Mouse (Mus musculus): Measurements from ENCODE around the gene 1110008L16Rik. TPM values are rescaled to one million over a fixed set of nuclear protein-coding genes. Genes with fewer than 3 reads are reported as not detected.
A peak's percentile ranks its signal among the peaks of the same experiment; 100 is the strongest.

The 1110008L16Rik gene
- polyA plus RNA-seq, 1 experiment from 2014 or later, result 8.9 TPM

- no peaks in the 10 kb centered on the region for H3K27me3 ChIP-seq
- H3K4me3 ChIP-seq (replicated peaks), result no peak overlapping the region
- no peak for DNase-seq
- WGBS (ENCODE audit: insufficient replicate concordance), result 83% methylated on average over 4 of the region's 4 CpGs
- no peak for ATAC-seq (ENCODE audit: low read depth)
- H3K36me3 ChIP-seq, result no peaks in the 10 kb centered on the region
- H3K9ac ChIP-seq, result no peak overlapping the region
- H3K9me3 ChIP-seq (replicated peaks), result no peaks in the 10 kb centered on the region
- H3K4me2 ChIP-seq, result no peak overlapping the region
- peaks cover 24% of the 10 kb centered on the region for H3K4me1 ChIP-seq (replicated peaks)
- H3K27ac ChIP-seq, result no peak overlapping the region
Measured at GRCm38 (mm10) chr12:55396536-55396935, 97.2 kb downstream of the 1110008L16Rik start.

GRCm38 (mm10) chr12:55397544-55398239 is 98.3 kb downstream of the 1110008L16Rik start:
- Histone ChIP-seq H3K36me3 (0 out of 2 replicates have a peak, but pooled peaks cover 4% of the 10 kb centered on the region), H3K27me3 (no peaks in the 10 kb centered on the region), H3K4me3 (replicated peaks) (peak overlapping the region; percentile 92), H3K4me2 (peak overlapping the region; percentile 91), H3K9me3 (replicated peaks) (no peaks in the 10 kb centered on the region), H3K4me1 (replicated peaks) (peaks cover 27% of the 10 kb centered on the region), H3K27ac (peak overlapping the region; percentile 81), H3K9ac (peak overlapping the region; percentile 93)
- no peak for ATAC-seq (ENCODE audit: low read depth)
- 52% methylated on average over 9 of the region's 9 CpGs for WGBS (ENCODE audit: insufficient replicate concordance)
- DNase-seq, result no peak

GRCm38 (mm10) chr12:55398240-55399127 is 99.1 kb downstream of the 1110008L16Rik start:
- peak; percentile 99 for ATAC-seq (ENCODE audit: low read depth)
- H3K4me2 ChIP-seq, result peak overlapping the region; percentile 91
- H3K27me3 ChIP-seq, result no peaks in the 10 kb centered on the region

GRCm38 (mm10) chr12:55399128-55399677 is 99.8 kb downstream of the 1110008L16Rik start:
- Histone ChIP-seq H3K4me1 (replicated peaks) (peaks cover 27% of the 10 kb centered on the region), H3K27me3 (no peaks in the 10 kb centered on the region)

More at GRCm38 (mm10) chr12:55398240-55399127, 99.1 kb downstream of the 1110008L16Rik start:
- H3K27ac ChIP-seq, result peak overlapping the region; percentile 81
- no peaks in the 10 kb centered on the region for H3K9me3 ChIP-seq (replicated peaks)
- under 1% methylated on average over 51 of the region's 51 CpGs for WGBS (ENCODE audit: insufficient replicate concordance)
- H3K4me3 ChIP-seq (replicated peaks), result peak overlapping the region; percentile 92
- peaks cover 7% of the 10 kb centered on the region; the same call in 1 of the 2 replicates for H3K36me3 ChIP-seq
- H3K9ac ChIP-seq, result peak overlapping the region; percentile 93
- peaks cover 27% of the 10 kb centered on the region for H3K4me1 ChIP-seq (replicated peaks)
- peak; percentile 92 for DNase-seq

GRCm38 (mm10) chr12:55407888-55408287 is 108.5 kb downstream of the 1110008L16Rik start:
- Histone ChIP-seq H3K9me3 (replicated peaks) (no peaks in the 10 kb centered on the region), H3K4me1 (replicated peaks) (no peaks in the 10 kb centered on the region), H3K36me3 (peaks cover 68% of the 10 kb centered on the region), H3K4me2 (no peak overlapping the region), H3K27ac (no peak overlapping the region), H3K4me3 (replicated peaks) (no peak overlapping the region), H3K9ac (no peak overlapping the region), H3K27me3 (no peaks in the 10 kb centered on the region)
- ATAC-seq (ENCODE audit: low read depth) (no peak), DNase-seq (no peak)
- WGBS (ENCODE audit: insufficient replicate concordance), result 72% methylated on average over 5 of the region's 5 CpGs

More at GRCm38 (mm10) chr12:55399128-55399677, 99.8 kb downstream of the 1110008L16Rik start:
- no peaks in the 10 kb centered on the region for H3K9me3 ChIP-seq (replicated peaks)
- ATAC-seq (ENCODE audit: low read depth) (peak; percentile 39), DNase-seq (no peak)
- H3K36me3 ChIP-seq, result peaks cover 14% of the 10 kb centered on the region
- H3K4me3 ChIP-seq (replicated peaks), result peak overlapping the region; percentile 92
- H3K9ac ChIP-seq, result peak overlapping the region; percentile 93
- WGBS (ENCODE audit: insufficient replicate concordance), result under 1% methylated on average over 20 of the region's 20 CpGs
- H3K27ac ChIP-seq, result peak overlapping the region; percentile 81
- H3K4me2 ChIP-seq, result peak overlapping the region; percentile 91

GRCm38 (mm10) chr12:55415255-55415654 is 115.9 kb downstream of the 1110008L16Rik start:
- H3K4me3 ChIP-seq (replicated peaks), result no peak overlapping the region
- H3K27me3 ChIP-seq, result no peaks in the 10 kb centered on the region
- H3K9ac ChIP-seq, result no peak overlapping the region
- H3K4me2 ChIP-seq, result no peak overlapping the region
- WGBS (ENCODE audit: insufficient replicate concordance), result 89% methylated on average over 5 of the region's 5 CpGs
- H3K9me3 ChIP-seq (replicated peaks), result no peaks in the 10 kb centered on the region
- peaks cover 86% of the 10 kb centered on the region for H3K36me3 ChIP-seq
- H3K4me1 ChIP-seq (replicated peaks), result no peaks in the 10 kb centered on the region
- ATAC-seq (ENCODE audit: low read depth) (no peak), DNase-seq (no peak)
- H3K27ac ChIP-seq, result no peak overlapping the region

- 68% methylated on average over 1 of the region's 1 CpGs for WGBS (ENCODE audit: insufficient replicate concordance)
- DNase-seq (no peak), ATAC-seq (ENCODE audit: low read depth) (no peak)
- H3K36me3 ChIP-seq, result peaks cover 88% of the 10 kb centered on the region
- H3K4me2 ChIP-seq, result no peak overlapping the region
- H3K27me3 ChIP-seq, result no peaks in the 10 kb centered on the region
- H3K9ac ChIP-seq, result no peak overlapping the region
- no peak overlapping the region for H3K4me3 ChIP-seq (replicated peaks)
- no peaks in the 10 kb centered on the region for H3K4me1 ChIP-seq (replicated peaks)
- H3K9me3 ChIP-seq (replicated peaks), result no peaks in the 10 kb centered on the region
- no peak overlapping the region for H3K27ac ChIP-seq
Measured at GRCm38 (mm10) chr12:55415762-55416161, 116.4 kb downstream of the 1110008L16Rik start.

- Histone ChIP-seq H3K4me3 (replicated peaks) (no peak overlapping the region), H3K27ac (no peak overlapping the region), H3K9me3 (replicated peaks) (no peaks in the 10 kb centered on the region), H3K27me3 (no peaks in the 10 kb centered on the region), H3K36me3 (peaks cover 50% of the 10 kb centered on the region), H3K4me1 (replicated peaks) (peaks cover 3% of the 10 kb centered on the region; the same call in 1 of the 2 replicates), H3K4me2 (no peak overlapping the region), H3K9ac (no peak overlapping the region)
- ATAC-seq (ENCODE audit: low read depth) (no peak), DNase-seq (no peak)
- WGBS (ENCODE audit: insufficient replicate concordance), result 92% methylated on average over 24 of the region's 24 CpGs
Measured at GRCm38 (mm10) chr12:55420220-55420619, 120.8 kb downstream of the 1110008L16Rik start.

GRCm38 (mm10) chr12:55422057-55422456 is 122.7 kb downstream of the 1110008L16Rik start:
- no peak for DNase-seq
- H3K4me3 ChIP-seq (replicated peaks), result no peak overlapping the region
- peaks cover 3% of the 10 kb centered on the region; the same call in 1 of the 2 replicates for H3K4me1 ChIP-seq (replicated peaks)
- no peaks in the 10 kb centered on the region for H3K27me3 ChIP-seq
- H3K9ac ChIP-seq, result no peak overlapping the region
- no peak overlapping the region for H3K4me2 ChIP-seq
- H3K27ac ChIP-seq, result no peak overlapping the region
- 17% methylated on average over 3 of the region's 3 CpGs for WGBS (ENCODE audit: insufficient replicate concordance)
- peaks cover 33% of the 10 kb centered on the region for H3K36me3 ChIP-seq
- ATAC-seq (ENCODE audit: low read depth), result no peak
- no peaks in the 10 kb centered on the region for H3K9me3 ChIP-seq (replicated peaks)

GRCm38 (mm10) chr12:55426300-55426699 is 126.9 kb downstream of the 1110008L16Rik start:
- no peaks in the 10 kb centered on the region for H3K9me3 ChIP-seq (replicated peaks)
- H3K4me1 ChIP-seq (replicated peaks), result peaks cover 3% of the 10 kb centered on the region; the same call in 1 of the 2 replicates
- DNase-seq, result no peak
- H3K9ac ChIP-seq, result no peak overlapping the region
- H3K27me3 ChIP-seq, result no peaks in the 10 kb centered on the region
- 70% methylated on average over 7 of the region's 7 CpGs for WGBS (ENCODE audit: insufficient replicate concordance)
- no peak overlapping the region for H3K4me3 ChIP-seq (replicated peaks)
- no peak overlapping the region for H3K27ac ChIP-seq
- no peak for ATAC-seq (ENCODE audit: low read depth)
- no peaks in the 10 kb centered on the region for H3K36me3 ChIP-seq
- H3K4me2 ChIP-seq, result no peak overlapping the region

- DNase-seq, result no peak
- H3K4me3 ChIP-seq (replicated peaks), result no peak overlapping the region
- no peak for ATAC-seq (ENCODE audit: low read depth)
- no peak overlapping the region for H3K9ac ChIP-seq
- 73% methylated on average over 8 of the region's 8 CpGs for WGBS (ENCODE audit: insufficient replicate concordance)
- H3K27me3 ChIP-seq, result no peaks in the 10 kb centered on the region
- no peak overlapping the region for H3K4me2 ChIP-seq
- H3K27ac ChIP-seq, result no peak overlapping the region
- no peaks in the 10 kb centered on the region for H3K36me3 ChIP-seq
- H3K9me3 ChIP-seq (replicated peaks), result no peaks in the 10 kb centered on the region
- no peaks in the 10 kb centered on the region for H3K4me1 ChIP-seq (replicated peaks)
Measured at GRCm38 (mm10) chr12:55429201-55429600, 129.8 kb downstream of the 1110008L16Rik start.

All from liver, embryonic 13.5 days (tissue).